8 mouse cellular contexts compared by ENCODE assay signal in genomic region chr3:136007081-136007828, GRCm38 (mm10).
A peak's percentile ranks its signal among the peaks of the same experiment; 100 is the strongest.
DNase-seq lines count a peak whose midpoint lies in the region; ATAC-seq lines count a peak whose summit lies in the region.

No protein-coding gene starts in this region.

- H3K4me2 ChIP-seq in kidney, embryonic 16.5 days (replicated peaks; ENCODE audit: low read depth, low read length): peak overlapping the region; percentile 47
- peak overlapping the region; percentile 46 for H3K4me2 ChIP-seq in embryonic facial prominence, embryonic 15.5 days (replicated peaks)
- peak overlapping the region; percentile 41 for H3K4me2 ChIP-seq in midbrain, embryonic 13.5 days (replicated peaks)

- no peak overlapping the region for H3K9ac ChIP-seq in kidney, embryonic 16.5 days (replicated peaks; ENCODE audit: low read length)
- H3K9ac ChIP-seq in embryonic facial prominence, embryonic 15.5 days: no peak overlapping the region
- H3K9ac ChIP-seq in midbrain, embryonic 13.5 days (replicated peaks): no peak overlapping the region

- ATAC-seq in kidney, embryonic 16.5 days (ENCODE audit: low FRiP score, low TSS enrichment): peak; percentile 70; the same call in 1 of the 2 replicates
- no peak for ATAC-seq in embryonic facial prominence, embryonic 15.5 days (ENCODE audit: insufficient number of reproducible peaks, low FRiP score, low TSS enrichment, low read depth)
- peak; percentile 74 for ATAC-seq in midbrain, embryonic 13.5 days
- ATAC-seq in erythroblast, adult 5-6 weeks (replicated peaks; ENCODE audit: low FRiP score, poor library complexity, severe bottlenecking): no peak

- H3K27me3 ChIP-seq in kidney, embryonic 16.5 days (ENCODE audit: insufficient read depth, low read length): no peaks in the 10 kb centered on the region
- H3K27me3 ChIP-seq in embryonic facial prominence, embryonic 15.5 days: no peaks in the 10 kb centered on the region
- H3K27me3 ChIP-seq in midbrain, embryonic 13.5 days: no peaks in the 10 kb centered on the region

- no peak for DNase-seq in kidney, adult 8-10 months
- DNase-seq in heart, postnatal 10 days: peak; percentile 29 to 37
- DNase-seq in gastrocnemius, postnatal 10 days: no peak
- DNase-seq in frontal cortex, postnatal 10 days (ENCODE audit: low spot score in 2 of 2): no peak

- H3K27ac ChIP-seq in kidney, embryonic 16.5 days (ENCODE audit: low read length): peak overlapping the region; percentile 34; the same call in 1 of the 2 replicates
- H3K27ac ChIP-seq in embryonic facial prominence, embryonic 15.5 days (replicated peaks): peak overlapping the region; percentile 1; the same call in 1 of the 2 replicates
- 0 out of 2 replicates have a peak overlapping the region, but pooled peaks have one; percentile 7 for H3K27ac ChIP-seq in midbrain, embryonic 13.5 days

- WGBS in kidney, embryonic 16.5 days: 52% methylated on average over 11 of the region's 11 CpGs
- 34% methylated on average over 11 of the region's 11 CpGs for whole genome bisulfite sequencing in embryonic facial prominence, embryonic 15.5 days
- WGBS in midbrain, embryonic 13.5 days: 65% methylated on average over 11 of the region's 11 CpGs

- H3K36me3 ChIP-seq in kidney, embryonic 16.5 days (ENCODE audit: insufficient read depth, low read length): no peaks in the 10 kb centered on the region
- no peaks in the 10 kb centered on the region for H3K36me3 ChIP-seq in embryonic facial prominence, embryonic 15.5 days
- no peaks in the 10 kb centered on the region for H3K36me3 ChIP-seq in midbrain, embryonic 13.5 days

- H3K4me3 ChIP-seq in kidney, embryonic 16.5 days (ENCODE audit: low read length): peak overlapping the region; percentile 18
- peak overlapping the region; percentile 13; the same call in 1 of the 2 replicates for H3K4me3 ChIP-seq in embryonic facial prominence, embryonic 15.5 days (replicated peaks)
- no peak overlapping the region for H3K4me3 ChIP-seq in midbrain, embryonic 13.5 days (replicated peaks)

- intact Hi-C loops in heart, postnatal 10 days (cut with DNase I): no loop called here

- peaks cover 9% of the 10 kb centered on the region for H3K4me1 ChIP-seq in kidney, embryonic 16.5 days (ENCODE audit: insufficient read depth, low read length)
- peaks cover 13% of the 10 kb centered on the region for H3K4me1 ChIP-seq in embryonic facial prominence, embryonic 15.5 days
- peaks cover 14% of the 10 kb centered on the region for H3K4me1 ChIP-seq in midbrain, embryonic 13.5 days (replicated peaks)

- H3K9me3 ChIP-seq in kidney, embryonic 16.5 days (ENCODE audit: low read length): no peaks in the 10 kb centered on the region
- no peaks in the 10 kb centered on the region for H3K9me3 ChIP-seq in embryonic facial prominence, embryonic 15.5 days (replicated peaks)
- no peaks in the 10 kb centered on the region for H3K9me3 ChIP-seq in midbrain, embryonic 13.5 days

Comparison
In these comparisons a context has a peak if more than half of its experiments do, and no peak if none do; other contexts are left out.
1. ATAC-seq: peak in kidney, embryonic 16.5 days (single experiment) and midbrain, embryonic 13.5 days (single experiment); none in embryonic facial prominence, embryonic 15.5 days (single experiment) and erythroblast, adult 5-6 weeks (single experiment).
2. DNase-seq: peak in heart, postnatal 10 days (2 of 2); none in kidney, adult 8-10 months (0 of 2), gastrocnemius, postnatal 10 days (single experiment) and frontal cortex, postnatal 10 days (0 of 2).
3. Peak in every context shown above with its lines, with median percentiles within 50 percentile points of each other: H3K27ac ChIP-seq and H3K4me2 ChIP-seq.